Mouse (Mus musculus): ENCODE data around the gene Aldh1b1. TPM values are rescaled to one million over a fixed set of nuclear protein-coding genes. Genes with fewer than 3 reads are reported as not detected.

Gene Aldh1b1
- polyA plus RNA-seq, 1 experiment from 2014 or later, result 3.8 TPM

GRCm38 (mm10) chr4:45815542-45815941, 16.7 kb downstream of the Aldh1b1 start:
- peaks cover 6% of the 10 kb centered on the region; the same call in 1 of the 2 replicates for H3K27me3 ChIP-seq
- WGBS, result 41% methylated on average over 7 of the region's 7 CpGs
- H3K9ac ChIP-seq, result no peak overlapping the region
- peaks cover 13% of the 10 kb centered on the region for H3K4me1 ChIP-seq
- H3K9me3 ChIP-seq, result no peaks in the 10 kb centered on the region
- no peak overlapping the region for H3K4me2 ChIP-seq (replicated peaks)
- no peak for ATAC-seq (ENCODE audit: insufficient number of reproducible peaks, insufficient read depth, low FRiP score, low TSS enrichment)
- H3K27ac ChIP-seq, result no peak overlapping the region
- no peak overlapping the region for H3K4me3 ChIP-seq
- no peaks in the 10 kb centered on the region for H3K36me3 ChIP-seq

- 24% methylated on average over 3 of the region's 4 CpGs for WGBS
These were observed 20.0 kb downstream of the Aldh1b1 start for GRCm38 (mm10) chr4:45818814-45819207.

GRCm38 (mm10) chr4:45819208-45819931, 20.5 kb downstream of the Aldh1b1 start:
- Histone ChIP-seq H3K36me3 (no peaks in the 10 kb centered on the region), H3K4me3 (peak overlapping the region; percentile 18), H3K9ac (peak overlapping the region; percentile 15; the same call in 1 of the 2 replicates), H3K4me1 (peaks cover 16% of the 10 kb centered on the region), H3K9me3 (no peaks in the 10 kb centered on the region), H3K27me3 (peaks cover 26% of the 10 kb centered on the region), H3K27ac (peak overlapping the region; percentile 4; the same call in 1 of the 2 replicates), H3K4me2 (replicated peaks) (peak overlapping the region; percentile 52)
- WGBS, result 2% methylated on average over 17 of the region's 17 CpGs
- peak; percentile 62; the same call in 1 of the 2 replicates for ATAC-seq (ENCODE audit: insufficient number of reproducible peaks, insufficient read depth, low FRiP score, low TSS enrichment)

More at GRCm38 (mm10) chr4:45818814-45819207, 20.0 kb downstream of the Aldh1b1 start:
- peaks cover 20% of the 10 kb centered on the region for H3K27me3 ChIP-seq
- peak overlapping the region; percentile 52 for H3K4me2 ChIP-seq (replicated peaks)
- peak overlapping the region; percentile 15; the same call in 1 of the 2 replicates for H3K9ac ChIP-seq
- no peaks in the 10 kb centered on the region for H3K9me3 ChIP-seq
- H3K4me3 ChIP-seq, result peak overlapping the region; percentile 18
- ATAC-seq (ENCODE audit: insufficient number of reproducible peaks, insufficient read depth, low FRiP score, low TSS enrichment), result no peak
- no peaks in the 10 kb centered on the region for H3K36me3 ChIP-seq
- H3K27ac ChIP-seq, result peak overlapping the region; percentile 4; the same call in 1 of the 2 replicates
- H3K4me1 ChIP-seq, result peaks cover 13% of the 10 kb centered on the region

GRCm38 (mm10) chr4:45820074-45820830, 21.4 kb downstream of the Aldh1b1 start:
- H3K27ac ChIP-seq, result no peak overlapping the region
- H3K9me3 ChIP-seq, result no peaks in the 10 kb centered on the region
- H3K4me2 ChIP-seq (replicated peaks), result peak overlapping the region; percentile 52
- peaks cover 34% of the 10 kb centered on the region for H3K27me3 ChIP-seq
- no peak overlapping the region for H3K4me3 ChIP-seq
- peaks cover 18% of the 10 kb centered on the region for H3K4me1 ChIP-seq
- 42% methylated on average over 8 of the region's 8 CpGs for WGBS
- no peaks in the 10 kb centered on the region for H3K36me3 ChIP-seq
- H3K9ac ChIP-seq, result no peak overlapping the region
- ATAC-seq (ENCODE audit: insufficient number of reproducible peaks, insufficient read depth, low FRiP score, low TSS enrichment), result no peak

- ATAC-seq (ENCODE audit: insufficient number of reproducible peaks, insufficient read depth, low FRiP score, low TSS enrichment), result no peak
- no peak overlapping the region for H3K27ac ChIP-seq
- no peaks in the 10 kb centered on the region for H3K36me3 ChIP-seq
- H3K4me1 ChIP-seq, result peaks cover 27% of the 10 kb centered on the region
- H3K27me3 ChIP-seq, result peaks cover 52% of the 10 kb centered on the region
- 23% methylated on average over 3 of the region's 3 CpGs for WGBS
- H3K4me3 ChIP-seq, result no peak overlapping the region
- no peak overlapping the region for H3K9ac ChIP-seq
- H3K4me2 ChIP-seq (replicated peaks), result no peak overlapping the region
- no peaks in the 10 kb centered on the region for H3K9me3 ChIP-seq
These were observed 23.2 kb downstream of the Aldh1b1 start for GRCm38 (mm10) chr4:45821995-45822394.

GRCm38 (mm10) chr4:45822781-45823575, 24.2 kb downstream of the Aldh1b1 start:
- H3K36me3 ChIP-seq, result no peaks in the 10 kb centered on the region
- WGBS, result 27% methylated on average over 11 of the region's 11 CpGs
- ATAC-seq (ENCODE audit: insufficient number of reproducible peaks, insufficient read depth, low FRiP score, low TSS enrichment), result no peak
- no peak overlapping the region for H3K4me2 ChIP-seq (replicated peaks)
- peaks cover 27% of the 10 kb centered on the region for H3K4me1 ChIP-seq
- H3K9ac ChIP-seq, result no peak overlapping the region
- no peaks in the 10 kb centered on the region for H3K9me3 ChIP-seq
- peak overlapping the region; percentile 30; the same call in 1 of the 2 replicates for H3K27ac ChIP-seq
- peaks cover 61% of the 10 kb centered on the region for H3K27me3 ChIP-seq
- no peak overlapping the region for H3K4me3 ChIP-seq

GRCm38 (mm10) chr4:45824049-45824760, 25.4 kb downstream of the Aldh1b1 start:
- Histone ChIP-seq H3K36me3 (no peaks in the 10 kb centered on the region), H3K9me3 (no peaks in the 10 kb centered on the region), H3K4me2 (replicated peaks) (peak overlapping the region; percentile 15), H3K27ac (peak overlapping the region; percentile 50; the same call in 1 of the 2 replicates), H3K4me3 (no peak overlapping the region), H3K9ac (no peak overlapping the region), H3K4me1 (peaks cover 19% of the 10 kb centered on the region), H3K27me3 (peaks cover 70% of the 10 kb centered on the region)
- no peak for ATAC-seq (ENCODE audit: insufficient number of reproducible peaks, insufficient read depth, low FRiP score, low TSS enrichment)
- 5% methylated on average over 10 of the region's 10 CpGs for WGBS

GRCm38 (mm10) chr4:45824761-45825556, 26.1 kb downstream of the Aldh1b1 start:
- no peak overlapping the region for H3K27ac ChIP-seq
- H3K4me3 ChIP-seq, result no peak overlapping the region
- H3K27me3 ChIP-seq, result peaks cover 77% of the 10 kb centered on the region
- peak overlapping the region; percentile 15 for H3K4me2 ChIP-seq (replicated peaks)
- WGBS, result 36% methylated on average over 14 of the region's 14 CpGs
- H3K9ac ChIP-seq, result no peak overlapping the region
- no peaks in the 10 kb centered on the region for H3K9me3 ChIP-seq
- H3K36me3 ChIP-seq, result no peaks in the 10 kb centered on the region
- H3K4me1 ChIP-seq, result peaks cover 16% of the 10 kb centered on the region
- no peak for ATAC-seq (ENCODE audit: insufficient number of reproducible peaks, insufficient read depth, low FRiP score, low TSS enrichment)

- peaks cover 17% of the 10 kb centered on the region for H3K4me1 ChIP-seq
- no peak within 1 kb of the TSS for H3K27ac ChIP-seq
- peak within 1 kb of the TSS; percentile 72 for H3K4me2 ChIP-seq (replicated peaks)
- no peaks in the 10 kb centered on the region for H3K9me3 ChIP-seq
- H3K4me3 ChIP-seq, result peak within 1 kb of the TSS; percentile 48
- ATAC-seq (ENCODE audit: insufficient number of reproducible peaks, insufficient read depth, low FRiP score, low TSS enrichment), result no peak
- H3K36me3 ChIP-seq, result no peaks in the 10 kb centered on the region
- H3K9ac ChIP-seq, result no peak within 1 kb of the TSS
- 1% methylated on average over 91 of the region's 91 CpGs for WGBS
- H3K27me3 ChIP-seq, result peaks cover 89% of the 10 kb centered on the region
These were observed 27.6 kb downstream of the Aldh1b1 start, which contains the start of gene Igfbpl1 for GRCm38 (mm10) chr4:45826275-45827040. Gene Igfbpl1, minus strand, starts transcription at chr4:45826923.

Data from embryonic facial prominence, embryonic 12.5 days (tissue).